Mouse (Mus musculus): Measurements from ENCODE around the gene Zfp13. TPM values are rescaled to one million over a fixed set of nuclear protein-coding genes. Genes with fewer than 3 reads are reported as not detected.
A peak's percentile ranks its signal among the peaks of the same experiment; 100 is the strongest.

The Zfp13 gene
- polyA plus RNA-seq, 1 experiment from 2014 or later, result 9.0 TPM

- no peaks in the 10 kb centered on the region for H3K27me3 ChIP-seq (ENCODE audit: control insufficient read depth, insufficient read depth, low read length)
- H3K4me2 ChIP-seq, result no peak overlapping the region
- H3K4me3 ChIP-seq (ENCODE audit: low read depth, low read length), result no peak overlapping the region
- H3K4me1 ChIP-seq (ENCODE audit: control insufficient read depth, insufficient read depth, low read length), result no peaks in the 10 kb centered on the region
- peaks cover 39% of the 10 kb centered on the region for H3K36me3 ChIP-seq (ENCODE audit: control insufficient read depth, insufficient read depth, low read length)
- 90% methylated on average over 38 of the region's 38 CpGs for WGBS (ENCODE audit: insufficient replicate concordance)
- peak; percentile 31; the same call in 1 of the 2 replicates for ATAC-seq (replicated peaks; ENCODE audit: insufficient number of reproducible peaks, low FRiP score, low TSS enrichment)
- H3K27ac ChIP-seq (ENCODE audit: low read depth, low read length), result no peak overlapping the region
- peaks cover 2% of the 10 kb centered on the region for H3K9me3 ChIP-seq (replicated peaks; ENCODE audit: control insufficient read depth, low read length)
- H3K9ac ChIP-seq (ENCODE audit: low read depth, low read length), result no peak overlapping the region
Measured at GRCm38 (mm10) chr17:23575951-23576552, 23.2 kb downstream of the Zfp13 start.

- Histone ChIP-seq H3K4me3 (ENCODE audit: low read depth, low read length) (no peak overlapping the region), H3K9ac (ENCODE audit: low read depth, low read length) (no peak overlapping the region), H3K4me2 (no peak overlapping the region), H3K36me3 (ENCODE audit: control insufficient read depth, insufficient read depth, low read length) (peaks cover 28% of the 10 kb centered on the region), H3K27ac (ENCODE audit: low read depth, low read length) (no peak overlapping the region), H3K27me3 (ENCODE audit: control insufficient read depth, insufficient read depth, low read length) (no peaks in the 10 kb centered on the region), H3K9me3 (replicated peaks; ENCODE audit: control insufficient read depth, low read length) (peaks cover 2% of the 10 kb centered on the region), H3K4me1 (ENCODE audit: control insufficient read depth, insufficient read depth, low read length) (no peaks in the 10 kb centered on the region)
- no peak for ATAC-seq (replicated peaks; ENCODE audit: insufficient number of reproducible peaks, low FRiP score, low TSS enrichment)
- WGBS (ENCODE audit: insufficient replicate concordance), result 86% methylated on average over 8 of the region's 8 CpGs
Measured at GRCm38 (mm10) chr17:23574130-23574529, 25.2 kb downstream of the Zfp13 start.

GRCm38 (mm10) chr17:23572059-23572458 is 27.2 kb downstream of the Zfp13 start:
- 73% methylated on average over 6 of the region's 6 CpGs for WGBS (ENCODE audit: insufficient replicate concordance)
- H3K4me1 ChIP-seq (ENCODE audit: control insufficient read depth, insufficient read depth, low read length), result no peaks in the 10 kb centered on the region

GRCm38 (mm10) chr17:23571084-23571483 is 28.2 kb downstream of the Zfp13 start:
- no peak overlapping the region for H3K27ac ChIP-seq (ENCODE audit: low read depth, low read length)
- WGBS (ENCODE audit: insufficient replicate concordance), result 16% methylated on average over 5 of the region's 5 CpGs
- H3K27me3 ChIP-seq (ENCODE audit: control insufficient read depth, insufficient read depth, low read length), result no peaks in the 10 kb centered on the region
- no peak overlapping the region for H3K4me2 ChIP-seq
- ATAC-seq (replicated peaks; ENCODE audit: insufficient number of reproducible peaks, low FRiP score, low TSS enrichment), result no peak
- H3K4me1 ChIP-seq (ENCODE audit: control insufficient read depth, insufficient read depth, low read length), result no peaks in the 10 kb centered on the region
- H3K36me3 ChIP-seq (ENCODE audit: control insufficient read depth, insufficient read depth, low read length), result peaks cover 10% of the 10 kb centered on the region
- H3K4me3 ChIP-seq (ENCODE audit: low read depth, low read length), result no peak overlapping the region
- no peaks in the 10 kb centered on the region; the same call in 1 of the 2 replicates for H3K9me3 ChIP-seq (replicated peaks; ENCODE audit: control insufficient read depth, low read length)
- H3K9ac ChIP-seq (ENCODE audit: low read depth, low read length), result no peak overlapping the region

More at GRCm38 (mm10) chr17:23572059-23572458, 27.2 kb downstream of the Zfp13 start:
- Histone ChIP-seq H3K36me3 (ENCODE audit: control insufficient read depth, insufficient read depth, low read length) (peaks cover 20% of the 10 kb centered on the region), H3K27me3 (ENCODE audit: control insufficient read depth, insufficient read depth, low read length) (no peaks in the 10 kb centered on the region), H3K9me3 (replicated peaks; ENCODE audit: control insufficient read depth, low read length) (peaks cover 2% of the 10 kb centered on the region), H3K4me3 (ENCODE audit: low read depth, low read length) (no peak overlapping the region), H3K27ac (ENCODE audit: low read depth, low read length) (no peak overlapping the region), H3K9ac (ENCODE audit: low read depth, low read length) (no peak overlapping the region), H3K4me2 (no peak overlapping the region)
- no peak for ATAC-seq (replicated peaks; ENCODE audit: insufficient number of reproducible peaks, low FRiP score, low TSS enrichment)

GRCm38 (mm10) chr17:23570017-23570416 is 29.3 kb downstream of the Zfp13 start:
- no peak overlapping the region for H3K4me2 ChIP-seq
- no peak overlapping the region for H3K4me3 ChIP-seq (ENCODE audit: low read depth, low read length)
- H3K9me3 ChIP-seq (replicated peaks; ENCODE audit: control insufficient read depth, low read length), result no peaks in the 10 kb centered on the region
- 30% methylated on average over 6 of the region's 6 CpGs for WGBS (ENCODE audit: insufficient replicate concordance)
- no peak overlapping the region for H3K27ac ChIP-seq (ENCODE audit: low read depth, low read length)
- no peaks in the 10 kb centered on the region; the same call in 1 of the 2 replicates for H3K36me3 ChIP-seq (ENCODE audit: control insufficient read depth, insufficient read depth, low read length)
- H3K4me1 ChIP-seq (ENCODE audit: control insufficient read depth, insufficient read depth, low read length), result peaks cover 3% of the 10 kb centered on the region
- no peaks in the 10 kb centered on the region for H3K27me3 ChIP-seq (ENCODE audit: control insufficient read depth, insufficient read depth, low read length)
- ATAC-seq (replicated peaks; ENCODE audit: insufficient number of reproducible peaks, low FRiP score, low TSS enrichment), result no peak
- H3K9ac ChIP-seq (ENCODE audit: low read depth, low read length), result no peak overlapping the region

GRCm38 (mm10) chr17:23568370-23568769 is 30.9 kb downstream of the Zfp13 start:
- H3K4me1 ChIP-seq (ENCODE audit: control insufficient read depth, insufficient read depth, low read length), result peaks cover 7% of the 10 kb centered on the region

GRCm38 (mm10) chr17:23566787-23567186 is 32.5 kb downstream of the Zfp13 start:
- no peak overlapping the region for H3K4me3 ChIP-seq (ENCODE audit: low read depth, low read length)
- WGBS (ENCODE audit: insufficient replicate concordance), result 46% methylated on average over 5 of the region's 5 CpGs
- no peak overlapping the region for H3K9ac ChIP-seq (ENCODE audit: low read depth, low read length)
- H3K4me2 ChIP-seq, result no peak overlapping the region
- no peaks in the 10 kb centered on the region for H3K36me3 ChIP-seq (ENCODE audit: control insufficient read depth, insufficient read depth, low read length)
- ATAC-seq (replicated peaks; ENCODE audit: insufficient number of reproducible peaks, low FRiP score, low TSS enrichment), result no peak
- no peaks in the 10 kb centered on the region for H3K27me3 ChIP-seq (ENCODE audit: control insufficient read depth, insufficient read depth, low read length)
- no peaks in the 10 kb centered on the region for H3K9me3 ChIP-seq (replicated peaks; ENCODE audit: control insufficient read depth, low read length)
- H3K4me1 ChIP-seq (ENCODE audit: control insufficient read depth, insufficient read depth, low read length), result peaks cover 10% of the 10 kb centered on the region
- no peak overlapping the region for H3K27ac ChIP-seq (ENCODE audit: low read depth, low read length)

More at GRCm38 (mm10) chr17:23568370-23568769, 30.9 kb downstream of the Zfp13 start:
- H3K27me3 ChIP-seq (ENCODE audit: control insufficient read depth, insufficient read depth, low read length), result no peaks in the 10 kb centered on the region
- no peak overlapping the region for H3K27ac ChIP-seq (ENCODE audit: low read depth, low read length)
- no peaks in the 10 kb centered on the region for H3K36me3 ChIP-seq (ENCODE audit: control insufficient read depth, insufficient read depth, low read length)
- no peaks in the 10 kb centered on the region for H3K9me3 ChIP-seq (replicated peaks; ENCODE audit: control insufficient read depth, low read length)
- H3K4me2 ChIP-seq, result no peak overlapping the region
- no peak overlapping the region for H3K4me3 ChIP-seq (ENCODE audit: low read depth, low read length)
- 36% methylated on average over 5 of the region's 5 CpGs for WGBS (ENCODE audit: insufficient replicate concordance)
- H3K9ac ChIP-seq (ENCODE audit: low read depth, low read length), result no peak overlapping the region
- no peak for ATAC-seq (replicated peaks; ENCODE audit: insufficient number of reproducible peaks, low FRiP score, low TSS enrichment)

GRCm38 (mm10) chr17:23564368-23564715 is 34.9 kb downstream of the Zfp13 start:
- Histone ChIP-seq H3K9me3 (replicated peaks; ENCODE audit: control insufficient read depth, low read length) (no peaks in the 10 kb centered on the region), H3K27ac (ENCODE audit: low read depth, low read length) (peak overlapping the region; percentile 94), H3K27me3 (ENCODE audit: control insufficient read depth, insufficient read depth, low read length) (no peaks in the 10 kb centered on the region), H3K4me3 (ENCODE audit: low read depth, low read length) (peak overlapping the region; percentile 60), H3K9ac (ENCODE audit: low read depth, low read length) (peak overlapping the region; percentile 86), H3K4me1 (ENCODE audit: control insufficient read depth, insufficient read depth, low read length) (peaks cover 10% of the 10 kb centered on the region), H3K36me3 (ENCODE audit: control insufficient read depth, insufficient read depth, low read length) (peaks cover 3% of the 10 kb centered on the region; the same call in 1 of the 2 replicates), H3K4me2 (peak overlapping the region; percentile 77)
- ATAC-seq (replicated peaks; ENCODE audit: insufficient number of reproducible peaks, low FRiP score, low TSS enrichment), result peak; percentile 87
- under 1% methylated on average over 8 of the region's 8 CpGs for WGBS (ENCODE audit: insufficient replicate concordance)
